Mouse (Mus musculus) MEL (cell line): ENCODE measurements around the gene Ap1ar. TPM values are rescaled to one million over a fixed set of nuclear protein-coding genes. Genes with fewer than 3 reads are reported as not detected.

Source experiments
- DNase-seq: peaks from one replicate; pipeline ENCODE4 v3.0.0; 2011; ENCODE audit warnings: low read depth, low spot score
- H3K27ac ChIP-seq: 2 replicates; pipeline ENCODE4 v1.5.1; 2012; ENCODE audit warnings: low read depth, mild to moderate bottlenecking, control low read depth, low read length, moderate library complexity; ENCODE audit not compliant: control insufficient read depth
- H3K27me3 ChIP-seq, 2 experiments: fragments of 150-350 bp in 1 of 2; sonication (generic) in 1 of 2; 2 replicates each; pipeline ENCODE4 v1.6.1; 2012; ENCODE audit warnings: low read length in 2 of 2, mild to moderate bottlenecking in 2 of 2, improper control_type of control experiment in 1 of 2, moderate library complexity in 1 of 2; ENCODE audit not compliant: insufficient read depth in 2 of 2, control insufficient read depth in 1 of 2
- H3K36me3 ChIP-seq, 2 experiments: 2 replicates each; pipeline ENCODE4 v1.6.1; 2012 to 2014; ENCODE audit warnings: low read length in 2 of 2, improper control_type of control experiment in 1 of 2, inconsistent platforms in 1 of 2, mild to moderate bottlenecking in 1 of 2; ENCODE audit not compliant: insufficient read depth in 2 of 2, control insufficient read depth in 1 of 2
- H3K4me1 ChIP-seq, 2 experiments: fragments of 150-350 bp in 1 of 2; sonication (generic) in 1 of 2; 2 replicates each; pipeline ENCODE4 v1.6.1; 2012; ENCODE audit warnings: low read length in 2 of 2, improper control_type of control experiment in 1 of 2, mild to moderate bottlenecking in 1 of 2; ENCODE audit not compliant: insufficient read depth in 2 of 2, control insufficient read depth in 1 of 2
- H3K4me3 ChIP-seq, 2 experiments: fragments of 150-350 bp in 1 of 2; sonication (generic) in 1 of 2; 2 replicates each; pipeline ENCODE4 v1.5.1; 2012; ENCODE audit warnings: low read depth in 2 of 2, low read length in 2 of 2, mild to moderate bottlenecking in 2 of 2, moderate library complexity in 2 of 2, control low read depth in 1 of 2, improper control_type of control experiment in 1 of 2; ENCODE audit not compliant: control insufficient read depth in 1 of 2, insufficient read depth in 1 of 2
- H3K79me2 ChIP-seq: 2 replicates; pipeline ENCODE4 v1.6.1; 2012; ENCODE audit warnings: mild to moderate bottlenecking, low read length, moderate library complexity; ENCODE audit not compliant: control insufficient read depth, poor library complexity, insufficient read depth
- H3K9ac ChIP-seq: 2 replicates; pipeline ENCODE4 v1.6.1; 2012; ENCODE audit warnings: low read depth, mild to moderate bottlenecking, control low read depth, low read length, moderate library complexity; ENCODE audit not compliant: control insufficient read depth, poor library complexity, severe bottlenecking
- H3K9me3 ChIP-seq: fragments of 150-350 bp; sonication (generic); replicated peaks from 2 replicates; pipeline ENCODE4 v1.6.1; 2012; ENCODE audit warnings: mild to moderate bottlenecking, low read length, improper control_type of control experiment, moderate library complexity; ENCODE audit not compliant: insufficient read depth
- BHLHE40 ChIP-seq: IDR thresholded peaks from 2 replicates; pipeline ENCODE4 v1.6.1; 2012; ENCODE audit warnings: low read depth, mild to moderate bottlenecking, inconsistent platforms, low read length, improper control_type of control experiment, borderline replicate concordance
- CHD1 ChIP-seq: IDR thresholded peaks from 2 replicates; pipeline ENCODE4 v1.6.1; 2012; ENCODE audit warnings: low read depth, mild to moderate bottlenecking, inconsistent platforms, low read length, improper control_type of control experiment
- CHD2 ChIP-seq: IDR thresholded peaks from 2 replicates; pipeline ENCODE4 v1.6.1; 2011; ENCODE audit warnings: low read length, improper control_type of control experiment
- E2F4 ChIP-seq: IDR thresholded peaks from 2 replicates; pipeline ENCODE4 v1.6.1; 2011; ENCODE audit warnings: low read depth, low read length, improper control_type of control experiment, borderline replicate concordance
- ELF1 ChIP-seq: IDR thresholded peaks from 2 replicates; pipeline ENCODE4 v1.6.1; 2014; ENCODE audit warnings: low read depth, mild to moderate bottlenecking, inconsistent platforms, low read length, improper control_type of control experiment, moderate library complexity
- EP300 ChIP-seq, 2 experiments: IDR thresholded peaks; 2 replicates each; pipeline ENCODE4 v1.6.1; 2011; ENCODE audit warnings: improper control_type of control experiment in 2 of 2, low read length in 2 of 2, low read depth in 1 of 2, mild to moderate bottlenecking in 1 of 2
- ETS1 ChIP-seq: IDR thresholded peaks from 2 replicates; pipeline ENCODE4 v1.6.1; 2012; ENCODE audit warnings: low read depth, mild to moderate bottlenecking, inconsistent platforms, low read length, improper control_type of control experiment, moderate library complexity
- GABPA ChIP-seq: IDR thresholded peaks from 2 replicates; pipeline ENCODE4 v1.6.1; 2012; ENCODE audit warnings: low read depth, mild to moderate bottlenecking, inconsistent platforms, low read length, improper control_type of control experiment, moderate library complexity
- GATA1 ChIP-seq: IDR thresholded peaks from 2 replicates; pipeline ENCODE4 v1.6.1; 2011; ENCODE audit warnings: low read depth, low read length, improper control_type of control experiment
- JUND ChIP-seq: IDR thresholded peaks from 2 replicates; pipeline ENCODE4 v1.6.1; 2011; ENCODE audit warnings: low read depth, mild to moderate bottlenecking, improper control_type of control experiment, low read length
- KAT2A ChIP-seq: conservative IDR thresholded peaks from 2 replicates; pipeline ENCODE4 v1.6.1; 2012; ENCODE audit warnings: low read depth, low read length, improper control_type of control experiment, inconsistent platforms
- MAX ChIP-seq: IDR thresholded peaks from 2 replicates; pipeline ENCODE4 v1.6.1; 2011; ENCODE audit warnings: low read length, improper control_type of control experiment
- MAZ ChIP-seq: IDR thresholded peaks from 2 replicates; pipeline ENCODE4 v1.6.1; 2012; ENCODE audit warnings: low read depth, mild to moderate bottlenecking, inconsistent platforms, low read length, improper control_type of control experiment
- POLR2AphosphoS2 ChIP-seq: IDR thresholded peaks from 2 replicates; pipeline ENCODE4 v1.6.1; 2011; ENCODE audit warnings: low read length, improper control_type of control experiment
- SIN3A ChIP-seq: IDR thresholded peaks from 2 replicates; pipeline ENCODE4 v1.6.1; 2012; ENCODE audit warnings: low read length, improper control_type of control experiment, inconsistent platforms
- SMC3 ChIP-seq: IDR thresholded peaks from 2 replicates; pipeline ENCODE4 v1.6.1; 2011; ENCODE audit warnings: low read depth, low read length, improper control_type of control experiment
- TAL1 ChIP-seq: IDR thresholded peaks from 2 replicates; pipeline ENCODE4 v1.6.1; 2012; ENCODE audit warnings: mild to moderate bottlenecking, inconsistent platforms, low read length, moderate library complexity, mixed read lengths
- TBP ChIP-seq: IDR thresholded peaks from 2 replicates; pipeline ENCODE4 v1.8.0; 2011; ENCODE audit warnings: low read depth, low read length, improper control_type of control experiment
- TCF12 ChIP-seq: IDR thresholded peaks from 2 replicates; pipeline ENCODE4 v1.6.1; 2014; ENCODE audit warnings: low read depth, mild to moderate bottlenecking, inconsistent platforms, low read length, improper control_type of control experiment, moderate library complexity
- UBTF ChIP-seq: IDR thresholded peaks from 2 replicates; pipeline ENCODE4 v1.6.1; 2012; ENCODE audit warnings: low read depth, mild to moderate bottlenecking, inconsistent platforms, low read length, improper control_type of control experiment, moderate library complexity, borderline replicate concordance; ENCODE audit not compliant: insufficient read depth
- ZC3H11A ChIP-seq: IDR thresholded peaks from 2 replicates; pipeline ENCODE4 v1.6.1; 2012; ENCODE audit warnings: low read depth, mild to moderate bottlenecking, inconsistent platforms, low read length, improper control_type of control experiment
- ZKSCAN1 ChIP-seq: IDR thresholded peaks from 2 replicates; pipeline ENCODE4 v1.6.1; 2012; ENCODE audit warnings: low read depth, mild to moderate bottlenecking, inconsistent platforms, low read length, improper control_type of control experiment, moderate library complexity
- ZMIZ1 ChIP-seq: IDR thresholded peaks from 2 replicates; pipeline ENCODE4 v1.6.1; 2012; ENCODE audit warnings: low read depth, mild to moderate bottlenecking, inconsistent platforms, low read length, improper control_type of control experiment, moderate library complexity
- ZNF384 ChIP-seq: IDR thresholded peaks from 2 replicates; pipeline ENCODE4 v1.6.1; 2012; ENCODE audit warnings: low read depth, mild to moderate bottlenecking, inconsistent platforms, low read length, improper control_type of control experiment
- polyA plus RNA-seq, 2 experiments: library from polyadenylated mRNA; stranded (reverse) in 1 of 2; unstranded in 1 of 2; fragments of >175 nt in 1 of 2; fragments of >200 nt in 1 of 2; gene quantifications; 2 replicates each; pipeline versions ENCODE4 v1.2.1 to v1.2.4; 2012; ENCODE audit warnings: low replicate concordance in 2 of 2, low read depth in 1 of 2; ENCODE audit not compliant: insufficient read length in 2 of 2, insufficient read depth in 1 of 2, missing spikeins in 1 of 2
- total RNA-seq: library from RNA; depleted of rRNA; stranded (reverse); fragments of 300-350 nt; gene quantifications from 2 replicates; pipeline ENCODE4 v1.2.3, GENCODE M21; 2012

Ap1ar gene
- total and polyA plus RNA-seq, 3 experiments: 65.0 to 107 TPM; not detected in 1

DNA sequence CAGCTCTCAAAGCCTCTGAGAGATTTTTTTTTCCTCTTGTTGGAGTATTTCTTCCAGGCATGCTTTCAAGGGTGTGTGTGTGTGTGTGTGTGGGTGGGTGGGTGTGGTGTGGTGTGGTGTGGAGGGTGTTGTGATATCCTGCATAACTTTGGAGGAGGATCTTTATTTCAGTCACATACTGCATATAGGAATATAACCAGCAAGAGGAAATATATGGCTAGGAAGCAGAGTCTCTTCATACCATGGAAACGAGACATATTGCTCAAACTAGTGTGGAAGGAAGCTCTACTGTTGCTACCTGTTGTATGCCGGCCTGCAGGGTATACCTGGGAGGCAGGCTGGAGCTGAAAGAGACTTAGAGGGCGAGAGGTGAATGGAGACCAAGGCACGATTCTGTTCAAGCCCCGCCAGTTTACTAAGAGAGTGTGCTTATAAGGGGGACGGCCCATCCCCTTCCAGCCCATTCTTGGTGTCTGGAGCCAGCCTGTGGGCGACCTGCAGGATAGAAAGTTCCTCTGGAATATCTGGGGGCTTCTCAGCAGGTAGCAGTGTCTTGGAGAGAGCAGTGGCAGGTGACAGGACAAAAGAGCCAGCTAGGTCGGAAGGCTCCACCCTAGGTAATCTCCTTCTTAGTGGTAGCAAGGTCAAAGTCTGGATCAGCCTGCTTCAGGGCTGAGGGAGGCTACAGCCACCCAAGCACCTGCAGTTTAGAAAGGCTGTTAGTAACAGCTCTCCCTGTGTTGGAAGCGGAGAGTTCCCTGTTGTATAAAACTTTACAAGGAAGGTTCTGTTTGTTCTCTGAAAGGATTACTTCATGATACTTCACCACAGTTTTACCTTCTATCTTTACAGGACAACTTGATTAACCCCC, 13.7 kb upstream of the Ap1ar start:
- Histone ChIP-seq H3K27ac (no peak overlapping the region), H3K79me2 (no peaks in the 10 kb centered on the region), H3K9ac (no peak overlapping the region), H3K4me3 (no peak overlapping the region), H3K36me3 (peaks cover 0 to 26% of the 10 kb centered on the region in 2 experiments; a peak in 2 of 4 replicates), H3K4me1 (peaks cover 13 to 23% of the 10 kb centered on the region in 2 experiments), H3K27me3 (no peaks in the 10 kb centered on the region), H3K9me3 (no peaks in the 10 kb centered on the region)
- peak; percentile 19 for DNase-seq
- TF ChIP-seq ZC3H11A (no peak), UBTF (no peak), GABPA (no peak), SMC3 (no peak), ELF1 (no peak)

DNA sequence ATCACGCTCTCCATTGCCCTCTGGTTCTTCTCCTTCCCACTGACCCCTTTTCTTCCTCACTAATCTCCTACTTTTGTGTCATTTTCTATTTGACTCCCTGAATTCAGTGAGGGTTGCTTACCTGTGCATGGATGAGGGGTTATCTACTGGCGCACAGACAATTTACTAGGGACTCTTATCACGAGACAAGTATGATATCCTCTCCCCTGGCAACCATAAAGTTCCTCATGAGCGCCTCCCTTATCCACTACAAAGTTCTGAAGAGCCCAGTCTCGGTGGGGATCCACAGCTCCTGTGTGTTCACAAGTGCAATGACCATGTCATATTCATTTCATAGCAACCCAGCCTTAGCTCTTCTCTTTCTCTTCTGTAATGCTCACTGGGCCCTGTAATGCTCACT, 12.6 kb upstream of the Ap1ar start:
- H3K27ac ChIP-seq: peak overlapping the region; percentile 50
- DNase-seq: peak; percentile 63

GRCm38 (mm10) chr3:127848088-127848808, 10.9 kb upstream of the Ap1ar start:
- peak overlapping the region; percentile 37 for H3K27ac ChIP-seq
- DNase-seq: peak; percentile 70
- TF ChIP-seq EP300 (IDR thresholded peaks at IDR 0.05; ENCODE audit: low read depth in 1 of 2, low read length in 2 of 2) (peak; percentile 82 to 87), ZNF384 (no peak), JUND (peak; percentile 74; the same call in 1 of the 2 replicates), E2F4 (no peak), CHD1 (no peak), MAZ (peak; percentile 44; the same call in 1 of the 2 replicates), TCF12 (peak; percentile 85), ETS1 (peak; percentile 69), CHD2 (no peak), ZKSCAN1 (no peak), MAX (peak; percentile 51; the same call in 1 of the 2 replicates), SIN3A (peak; percentile 68), UBTF (no peak), GABPA (no peak), SMC3 (no peak), ZC3H11A (no peak), KAT2A (no peak)

More for the DNA sequence above, 12.6 kb upstream of the Ap1ar start:
- Histone ChIP-seq H3K4me3 (no peak overlapping the region), H3K4me1 (peaks cover 13 to 23% of the 10 kb centered on the region in 2 experiments), H3K27me3 (no peaks in the 10 kb centered on the region), H3K79me2 (no peaks in the 10 kb centered on the region), H3K9ac (no peak overlapping the region), H3K9me3 (no peaks in the 10 kb centered on the region), H3K36me3 (peaks cover 0 to 26% of the 10 kb centered on the region in 2 experiments; a peak in 2 of 4 replicates)
- TF ChIP-seq ZMIZ1 (no peak), TCF12 (peak; percentile 87), GATA1 (peak; percentile 93), TAL1 (peak; percentile 30), ETS1 (peak; percentile 57; the same call in 1 of the 2 replicates), ZNF384 (peak; percentile 56), BHLHE40 (peak; percentile 84; the same call in 1 of the 2 replicates), EP300 (IDR thresholded peaks at IDR 0.05; ENCODE audit: low read depth in 1 of 2, low read length in 2 of 2) (peak; percentile 85 to 87), TBP (no peak), SIN3A (peak; percentile 33; the same call in 1 of the 2 replicates), POLR2AphosphoS2 (no peak), MAZ (no peak)

More at GRCm38 (mm10) chr3:127848088-127848808, 10.9 kb upstream of the Ap1ar start:
- H3K4me1 ChIP-seq: peaks cover 13 to 27% of the 10 kb centered on the region in 2 experiments
- peak overlapping the region; percentile 7; the same call in 1 of the 2 replicates for H3K9ac ChIP-seq
- peak overlapping the region; percentile 15 to 21; a peak in 3 of 4 replicates for H3K4me3 ChIP-seq
- H3K79me2 ChIP-seq: no peaks in the 10 kb centered on the region
- no peaks in the 10 kb centered on the region for H3K27me3 ChIP-seq
- H3K36me3 ChIP-seq: peaks cover 0 to 29% of the 10 kb centered on the region in 2 experiments; a peak in 2 of 4 replicates
- H3K9me3 ChIP-seq: no peaks in the 10 kb centered on the region
